Mouse (Mus musculus) right cerebral cortex, adult 2 months (tissue): ENCODE data around the gene Tubgcp6.

ENCODE experiments used
- DNase-seq, 2 experiments: peaks; one replicate each; pipeline ENCODE4 v3.0.0; 2021 to 2022; ENCODE audit warnings: low spot score in 2 of 2

The Tubgcp6 gene

DNA sequence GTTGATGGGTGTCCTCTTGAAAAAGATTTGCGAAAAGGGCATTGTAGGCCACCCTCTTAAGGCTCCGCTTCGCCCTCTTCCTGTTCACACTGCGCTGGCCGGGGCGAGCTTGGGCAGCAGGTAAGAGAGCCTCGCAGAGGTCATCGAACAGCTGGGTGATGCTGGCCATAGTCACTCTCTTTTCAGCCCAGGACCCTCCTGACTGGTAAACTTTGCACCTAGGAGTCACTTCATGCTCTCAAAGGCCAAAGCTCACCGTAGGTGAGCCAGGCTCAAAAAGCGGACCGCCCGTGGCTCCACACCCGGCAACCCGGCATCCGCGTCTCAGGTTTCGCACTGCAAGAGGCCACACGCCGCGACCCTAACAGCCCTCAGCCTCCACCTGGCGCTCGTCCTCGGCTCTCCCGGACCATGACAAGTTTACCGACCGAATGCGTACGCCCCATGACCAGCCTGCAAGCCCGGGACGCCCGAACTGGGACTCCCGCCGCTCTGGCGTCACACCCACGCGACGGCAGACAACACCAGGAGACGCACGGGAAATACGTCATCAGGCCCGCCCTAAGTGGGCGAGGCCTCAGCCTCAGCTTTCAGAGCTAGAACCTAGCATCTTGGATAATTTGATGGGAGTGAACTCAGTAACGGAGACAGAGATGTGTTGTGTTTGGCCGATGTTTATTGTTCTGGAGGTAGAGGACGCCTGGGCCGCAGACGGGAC, at the start of gene Tubgcp6:
Gene Tubgcp6 (minus strand): TSS at position 464 of the 718 bp plus-strand sequence.
- DNase-seq = peak; percentile 97 to 98

DNA sequence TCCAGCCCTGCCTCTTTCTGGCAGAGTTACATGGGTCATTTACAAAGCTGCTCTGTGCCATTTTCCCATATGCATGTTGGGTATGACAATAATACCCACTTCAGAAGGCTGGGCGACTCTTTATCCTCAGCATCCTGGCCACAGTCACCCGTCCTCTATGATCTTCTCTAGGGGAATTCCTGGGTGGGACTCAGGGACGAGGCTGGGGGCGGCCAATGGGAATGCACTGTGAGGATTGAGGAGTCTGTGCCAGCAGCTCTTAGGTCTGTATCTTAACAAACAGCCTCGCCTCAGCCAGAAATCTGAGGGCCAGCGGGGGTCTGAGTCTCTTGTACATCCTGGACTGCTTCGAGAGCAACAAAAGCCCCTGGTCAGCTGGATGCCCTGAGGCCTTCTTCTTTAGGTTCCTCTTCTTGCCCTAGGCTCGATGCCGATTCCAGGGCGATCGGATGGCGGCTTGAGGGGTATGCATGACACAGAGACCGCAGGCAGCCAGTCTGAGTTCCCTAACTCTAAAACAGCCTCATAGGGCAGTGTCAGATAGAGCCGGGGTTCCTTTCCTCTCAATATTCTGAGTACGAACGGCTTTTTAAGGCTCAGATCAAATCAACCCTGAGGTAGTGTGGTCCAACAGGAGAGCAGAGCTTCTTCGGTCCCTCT, 49.5 kb upstream of the Tubgcp6 start:
- no peak for DNase-seq

DNA sequence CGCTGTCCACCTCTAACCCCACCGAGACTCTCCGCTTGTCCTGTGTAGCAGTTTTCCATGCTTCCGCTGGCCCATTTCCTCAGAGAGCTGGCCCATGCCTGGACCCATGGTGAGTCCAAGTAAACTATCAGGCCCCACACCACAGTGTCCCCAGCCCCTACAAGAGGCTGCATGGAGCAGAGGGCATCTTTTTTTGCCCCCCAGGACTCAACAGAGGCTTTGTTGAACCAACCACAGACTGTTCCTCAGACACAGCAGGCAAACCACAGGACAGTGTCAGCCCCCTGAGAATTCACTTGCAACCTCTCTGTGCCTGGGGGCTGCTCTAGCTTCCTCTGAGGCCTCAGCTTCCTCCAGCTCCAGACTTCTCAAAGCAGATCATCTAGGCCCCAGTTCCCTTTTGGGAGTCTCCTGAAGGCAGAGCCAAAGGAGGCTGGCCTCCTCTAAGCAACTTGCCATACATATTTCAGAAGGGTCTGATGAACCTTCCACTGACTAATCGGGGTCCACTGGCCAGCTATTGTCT, 48.7 kb upstream of the Tubgcp6 start:
- DNase-seq = no peak

DNA sequence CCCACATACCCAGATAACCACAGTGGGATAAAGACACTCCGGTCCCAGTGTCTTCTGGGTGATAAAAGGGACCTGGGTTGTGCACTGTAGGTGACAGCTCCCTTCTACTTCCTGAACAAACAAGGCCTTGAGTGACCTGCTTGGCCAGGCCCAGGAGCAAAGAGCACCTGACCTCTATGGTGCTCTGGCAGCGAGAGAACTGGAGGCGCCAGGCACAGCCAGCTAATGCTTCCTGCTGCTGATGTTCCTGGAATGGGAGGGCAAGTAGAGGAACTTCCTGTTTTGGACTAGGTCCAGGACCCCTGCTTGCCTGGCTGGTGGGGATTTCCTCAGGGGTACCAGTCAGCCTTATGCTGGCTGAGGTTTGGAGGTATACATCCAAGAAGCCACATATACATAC, 47.2 kb upstream of the Tubgcp6 start:
- DNase-seq = no peak

DNA sequence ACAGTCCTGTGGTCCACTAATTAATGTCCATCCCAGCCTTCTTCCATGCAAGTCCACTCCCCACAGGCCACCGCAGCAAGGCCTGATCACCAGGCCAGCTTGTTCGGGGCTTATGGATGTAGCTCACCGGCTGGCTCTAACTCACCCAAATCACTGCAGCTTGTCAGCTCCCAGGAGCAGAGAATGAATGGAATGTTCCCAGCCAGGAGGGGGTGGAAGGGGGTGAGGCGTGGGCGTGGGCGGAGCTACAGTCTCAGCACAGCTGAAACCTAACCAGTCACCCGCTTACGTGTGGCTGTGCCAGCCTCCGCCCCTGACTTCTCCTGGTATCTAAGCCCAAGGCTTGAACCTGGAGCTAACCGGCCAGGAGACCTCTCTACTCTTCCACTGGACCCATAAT, 46.5 kb upstream of the Tubgcp6 start:
- DNase-seq = peak; percentile 88 to 89

DNA sequence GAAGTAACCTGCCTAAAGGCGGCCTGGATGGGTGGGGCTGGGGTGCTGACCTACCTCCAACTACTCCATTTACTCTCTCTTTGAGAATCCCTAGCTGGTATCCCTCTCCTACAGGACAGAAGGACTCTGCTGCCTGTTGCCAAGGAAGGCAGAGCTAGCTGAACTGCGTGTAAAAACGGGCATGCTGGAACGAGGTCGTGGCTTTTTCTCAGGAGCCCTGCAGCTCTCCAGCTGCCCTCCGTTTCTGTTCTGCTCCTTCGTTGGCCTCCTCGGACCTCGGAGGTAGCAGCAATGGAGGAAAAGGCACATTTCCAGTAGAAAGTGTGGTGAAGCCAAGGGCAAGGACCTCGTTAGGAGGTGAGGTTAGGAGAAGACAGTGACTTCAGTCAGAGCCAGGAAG, 46.0 kb upstream of the Tubgcp6 start:
- no peak for DNase-seq

DNA sequence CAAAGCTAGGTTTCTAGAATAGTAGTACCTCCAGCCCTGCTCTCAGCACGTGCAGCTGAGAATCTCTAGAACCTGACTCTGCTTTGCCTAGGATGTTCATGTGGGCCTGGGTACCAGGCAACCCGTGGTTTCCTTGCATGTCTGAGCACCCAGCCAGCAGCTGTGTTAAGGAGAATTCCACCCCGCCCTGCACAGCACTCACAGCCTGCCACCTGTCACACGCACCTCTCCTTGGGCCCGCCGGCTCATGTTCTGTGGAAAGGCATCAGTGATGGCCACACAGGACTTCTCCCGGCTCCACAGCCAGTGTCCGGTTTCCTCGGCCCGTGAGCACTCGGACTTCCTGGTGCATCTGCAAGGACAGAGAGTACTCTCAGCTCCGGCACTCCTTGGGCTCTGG, 42.6 kb upstream of the Tubgcp6 start:
- DNase-seq = no peak

DNA sequence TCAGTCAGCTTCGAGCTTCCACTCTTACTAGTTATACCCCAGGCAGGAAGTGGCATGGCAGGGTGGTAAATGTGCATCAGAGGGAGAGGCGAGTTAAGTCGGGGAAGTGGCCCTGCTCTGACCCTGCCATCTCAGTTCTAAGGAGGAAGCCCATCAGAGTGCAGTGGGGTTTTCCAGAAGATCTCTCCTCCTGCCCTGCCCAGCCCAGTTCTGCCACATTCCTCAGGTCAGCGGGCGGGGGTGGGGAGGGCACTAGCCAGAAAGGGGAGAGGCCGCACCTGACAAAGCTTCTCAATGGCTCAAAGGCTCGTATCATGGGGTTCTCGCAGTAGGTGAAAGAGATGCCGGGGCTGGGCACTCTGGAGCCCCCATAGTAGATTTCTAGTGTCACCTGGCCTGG, 38.5 kb upstream of the Tubgcp6 start:
- no peak for DNase-seq

DNA sequence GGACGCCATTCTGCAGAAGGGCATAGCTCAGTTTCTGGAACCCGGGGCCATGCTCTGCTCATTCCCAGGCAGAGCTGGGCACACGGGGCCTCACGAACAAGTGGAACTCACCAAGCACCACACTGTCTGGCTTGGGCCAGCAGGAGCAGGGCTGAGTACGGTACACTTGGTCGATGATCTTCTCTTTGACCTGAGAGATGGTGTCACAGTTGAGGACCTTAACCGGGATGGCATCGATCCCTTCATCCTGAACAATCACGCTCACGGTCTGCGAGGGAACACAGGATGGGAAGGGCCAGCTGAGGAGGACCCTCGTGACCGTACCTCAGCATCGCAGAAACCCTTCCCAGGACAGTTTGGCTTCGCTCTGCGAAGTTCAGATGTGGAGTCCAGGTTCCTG, 35.6 kb upstream of the Tubgcp6 start:
- DNase-seq = no peak

DNA sequence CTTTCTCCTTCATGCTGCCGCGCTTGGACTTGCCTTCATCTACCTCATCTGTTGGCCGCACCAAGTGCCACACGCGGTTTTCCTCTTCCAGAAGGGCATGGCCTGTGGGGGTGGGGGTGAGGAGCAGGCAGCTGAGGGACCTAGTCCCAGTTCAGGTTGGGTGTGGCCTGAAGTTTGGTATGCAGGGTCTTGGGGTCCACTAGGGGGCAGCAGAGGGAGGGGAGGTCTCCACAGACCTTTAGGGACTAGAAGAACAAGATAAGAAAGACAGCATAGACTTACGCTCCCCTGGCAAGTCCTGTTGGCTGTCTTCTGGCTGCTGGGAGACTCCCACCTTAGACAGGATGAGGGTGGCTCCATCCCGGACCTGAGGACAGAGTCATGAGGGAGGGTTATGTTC, 35.0 kb upstream of the Tubgcp6 start:
- peak in 1 of 2 experiments; percentile 37 for DNase-seq

DNA sequence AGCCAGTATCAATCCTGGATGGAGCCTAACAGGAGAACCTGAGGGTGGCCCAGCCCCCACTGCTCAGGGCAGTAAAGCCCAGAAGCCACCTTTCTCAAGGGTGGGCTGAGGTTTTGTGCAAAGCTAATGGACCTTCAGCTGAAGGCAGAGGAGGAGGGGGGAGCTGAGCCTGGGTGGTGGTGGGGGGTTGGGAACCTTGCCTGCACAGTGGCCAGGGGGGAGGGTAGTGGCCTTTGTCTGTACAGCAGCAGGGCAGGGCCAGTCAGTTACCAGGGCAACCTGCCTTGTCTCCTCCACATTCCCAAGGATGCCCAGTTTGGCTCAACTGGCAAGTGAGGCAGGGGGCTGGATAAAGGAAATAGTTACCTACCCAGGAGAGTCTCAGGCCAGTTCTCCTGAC, 29.4 kb upstream of the Tubgcp6 start:
- no peak for DNase-seq

DNA sequence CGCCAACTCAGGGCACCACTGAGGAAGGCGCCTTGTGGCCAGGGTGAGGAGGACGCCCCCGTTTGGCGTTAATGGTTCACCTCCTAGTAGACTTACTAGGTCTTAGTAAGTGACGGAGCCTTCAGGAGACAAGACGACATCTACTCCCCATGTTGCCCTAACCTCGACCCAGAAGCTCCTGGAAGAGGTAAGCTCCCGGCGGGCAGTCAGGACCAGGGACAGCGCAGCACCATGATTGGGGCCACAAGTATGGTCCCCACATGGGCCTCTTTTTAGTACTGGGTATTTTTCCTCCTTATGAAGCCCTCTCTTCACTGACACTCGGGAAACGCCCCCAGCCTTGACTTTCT, 27.1 kb upstream of the Tubgcp6 start:
- no peak for DNase-seq

DNA sequence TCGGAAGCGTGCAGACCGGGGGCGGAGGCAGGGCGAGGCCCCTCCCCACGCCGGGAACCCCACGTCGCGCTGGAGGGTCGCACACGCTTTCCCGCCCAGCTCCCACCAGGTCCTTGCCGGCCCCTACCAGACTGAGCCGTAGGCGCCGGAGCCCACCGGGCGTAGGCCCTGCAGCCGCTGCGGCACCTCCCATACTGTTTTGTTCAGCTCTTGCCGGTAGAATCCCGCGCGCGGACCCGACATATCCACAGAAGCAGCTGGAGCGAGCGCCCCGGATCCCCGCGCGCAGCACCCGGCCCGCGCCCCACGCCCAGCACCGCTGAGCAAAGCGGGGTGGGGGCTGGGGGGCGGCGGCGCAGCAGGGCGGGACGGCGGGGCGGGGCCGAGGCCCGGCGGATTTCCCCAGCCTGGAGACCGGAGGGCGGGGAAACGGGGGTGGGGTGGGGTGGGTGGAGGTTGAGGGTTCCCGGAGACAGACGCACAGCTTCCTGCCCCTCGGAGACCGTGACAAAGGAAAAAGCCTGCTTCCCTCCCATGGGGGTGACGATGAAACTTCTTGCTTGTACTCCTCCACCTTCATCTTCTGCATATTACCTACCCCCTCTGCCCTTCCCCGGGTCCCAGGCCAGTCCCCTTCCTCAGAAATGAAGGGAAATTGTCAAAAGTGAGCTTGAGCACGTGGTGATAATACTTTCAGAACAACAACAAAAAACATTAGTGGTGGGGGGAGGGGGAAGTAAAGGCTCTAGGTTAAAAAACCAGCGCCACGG, 26.5 kb upstream of the Tubgcp6 start, which contains the start of gene Mapk11:
Gene Mapk11 (minus strand): TSS at position 358 of the 770 bp plus-strand sequence.
- peak in 1 of 2 experiments; percentile 62 for DNase-seq

DNA sequence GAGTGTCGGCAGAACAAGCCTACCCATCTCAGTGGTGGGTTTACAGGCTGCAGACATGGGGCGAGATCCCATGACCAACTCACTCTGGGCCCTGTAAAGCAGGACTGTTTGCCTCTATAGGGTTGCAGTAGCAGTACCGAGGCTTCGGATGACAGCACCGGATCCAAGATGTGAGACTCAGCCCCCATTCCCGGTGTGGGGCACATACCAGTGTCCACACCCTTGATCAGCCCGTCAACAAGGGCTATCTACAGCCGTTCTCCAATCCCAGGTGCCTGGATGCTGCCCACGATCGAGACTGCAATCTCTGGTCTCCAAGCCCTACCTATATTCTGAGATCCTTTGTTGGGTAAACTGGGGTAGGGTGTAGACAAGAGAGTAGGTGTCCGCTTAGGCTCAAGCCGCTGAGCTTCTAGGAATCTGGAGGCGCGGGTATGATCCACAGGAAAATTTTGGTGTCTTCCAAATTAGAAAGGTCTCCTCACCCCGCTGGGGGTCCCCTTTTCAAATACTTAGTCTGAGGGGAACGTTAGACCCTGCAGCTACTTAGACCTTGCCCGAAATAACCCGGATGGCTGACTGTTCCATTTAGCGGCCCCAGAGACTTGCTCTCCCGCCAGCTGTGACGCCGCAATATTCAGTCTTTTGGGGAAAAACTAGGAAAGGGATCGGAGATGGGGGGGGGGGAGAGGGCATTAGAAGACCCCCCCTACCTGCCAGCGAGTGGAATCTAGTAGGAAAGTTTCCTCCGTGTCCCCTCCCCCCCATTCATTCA, 25.8 kb upstream of the Tubgcp6 start:
- peak in 1 of 2 experiments; percentile 45 for DNase-seq

DNA sequence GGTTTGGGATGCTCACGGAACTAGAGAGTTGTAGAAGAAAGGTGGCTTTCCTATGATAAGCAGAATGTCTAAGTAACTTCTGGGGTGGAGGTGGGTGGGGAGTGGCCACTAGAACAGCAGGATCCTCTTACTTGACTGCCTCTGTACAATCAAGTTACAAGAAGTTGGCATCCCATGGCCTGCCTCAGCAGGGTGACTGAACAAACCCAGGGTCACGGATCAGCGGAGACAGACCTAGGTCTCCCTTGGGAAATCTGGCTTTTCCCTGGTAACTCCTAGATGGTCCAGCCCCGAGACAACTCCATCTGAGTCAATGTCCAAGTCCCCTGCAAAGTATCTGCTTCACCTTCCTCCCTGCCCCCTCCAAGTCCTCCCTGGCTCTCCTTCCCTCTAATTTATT, 25.0 kb upstream of the Tubgcp6 start:
- no peak for DNase-seq

DNA sequence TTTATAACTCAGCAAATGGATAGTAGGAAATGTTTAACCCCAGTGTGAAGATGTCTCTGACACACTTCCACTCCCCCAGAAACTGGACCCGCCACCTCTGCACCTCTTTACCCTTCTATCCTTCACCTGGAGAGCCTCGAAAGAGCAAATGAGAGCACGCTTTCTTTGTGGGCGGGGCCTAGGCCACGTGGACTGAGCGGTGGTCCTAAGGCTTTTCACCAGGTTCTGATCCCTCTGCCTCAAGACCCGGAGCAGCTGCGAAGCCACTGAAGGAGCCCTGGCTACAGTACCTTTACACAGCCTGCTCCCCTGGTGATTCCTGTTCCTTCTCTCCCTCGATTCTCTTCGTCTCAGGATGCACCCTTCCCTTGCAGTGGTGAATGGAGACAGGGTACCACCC, 24.5 kb upstream of the Tubgcp6 start:
- peak in 1 of 2 experiments; percentile 21 for DNase-seq

DNA sequence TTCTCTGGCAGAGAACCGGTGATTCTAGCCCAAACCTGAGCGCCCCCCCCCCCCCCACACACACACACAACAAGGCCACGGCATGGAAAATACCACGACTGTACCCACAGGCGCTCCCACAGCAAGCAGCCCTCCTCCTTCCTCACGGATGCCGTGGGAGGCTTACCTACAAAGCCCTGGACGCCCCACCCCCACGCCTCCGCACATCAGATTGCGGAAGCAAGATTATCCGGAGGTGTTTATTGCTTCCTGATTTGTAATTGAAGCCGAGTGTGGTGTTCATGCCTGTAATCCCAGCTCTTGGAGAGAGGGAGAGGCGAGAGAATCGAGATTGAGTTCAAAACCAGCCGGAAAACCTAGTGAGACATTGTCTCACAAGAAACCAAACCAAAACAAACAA, 24.1 kb upstream of the Tubgcp6 start:
- peak; percentile 78 to 81 for DNase-seq

DNA sequence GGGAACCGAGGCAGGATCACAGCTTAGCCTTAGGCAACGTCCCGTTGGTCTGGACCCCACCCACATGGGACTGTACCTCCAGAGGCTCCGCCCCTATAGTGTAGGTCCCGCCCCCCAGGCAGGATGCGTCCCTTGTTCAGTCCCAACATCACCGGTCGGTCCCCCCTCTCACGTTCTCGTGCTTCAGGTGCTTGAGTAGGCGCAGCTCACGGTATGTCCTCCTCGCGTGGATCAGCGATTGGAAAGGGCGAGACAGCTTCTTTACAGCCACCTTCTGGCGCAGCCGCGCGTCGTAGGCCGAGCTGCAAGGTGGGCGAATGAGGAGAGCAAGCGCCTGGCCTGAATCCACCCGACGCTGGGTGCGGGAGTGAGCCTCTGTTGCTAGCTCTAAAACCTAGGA, 23.6 kb upstream of the Tubgcp6 start:
- peak; percentile 79 to 80 for DNase-seq

DNA sequence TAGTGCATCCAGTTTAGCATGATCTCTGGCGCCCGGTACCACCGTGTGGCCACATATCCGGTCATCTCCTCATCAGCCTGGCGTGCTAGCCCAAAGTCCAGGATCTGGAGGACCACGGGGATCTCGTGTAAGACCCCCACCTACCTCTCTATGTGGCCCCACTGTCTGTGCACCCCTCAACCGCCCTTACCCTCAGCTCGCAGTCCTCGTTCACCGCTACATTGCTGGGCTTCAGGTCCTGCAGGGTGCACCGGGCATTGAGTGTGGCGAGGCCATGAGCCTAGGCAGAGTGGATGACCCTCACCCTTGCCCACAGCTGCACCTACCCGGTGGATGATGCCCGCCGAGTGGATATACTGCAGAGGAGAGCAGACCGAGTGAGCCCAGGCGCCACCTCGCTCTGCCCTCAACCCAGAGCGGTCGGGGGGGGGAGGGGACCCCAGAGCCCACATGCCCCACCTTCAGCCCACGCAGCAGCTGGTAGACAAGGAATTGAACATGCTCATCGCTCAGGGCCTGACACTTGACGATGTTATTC, 23.0 kb upstream of the Tubgcp6 start:
- no peak for DNase-seq

DNA sequence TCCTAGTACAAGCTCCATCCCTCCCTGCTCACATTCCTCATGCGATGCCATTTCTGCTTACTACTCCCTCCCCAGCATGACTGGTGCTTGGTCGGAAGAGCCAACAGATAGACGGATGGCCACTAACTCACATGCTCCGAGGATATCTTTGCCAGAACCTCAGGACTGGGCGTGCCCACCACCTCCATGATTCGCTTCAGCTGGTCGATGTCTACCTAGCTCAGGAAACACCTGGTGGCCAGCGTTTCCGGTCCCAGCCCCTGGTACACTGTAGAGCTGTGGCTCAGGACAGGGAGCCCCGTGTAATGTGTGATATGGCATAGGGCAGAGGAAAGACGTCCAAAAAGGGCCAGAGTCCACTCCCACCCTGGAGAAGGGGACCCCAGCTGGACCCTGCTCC, 22.1 kb upstream of the Tubgcp6 start:
- no peak for DNase-seq

DNA sequence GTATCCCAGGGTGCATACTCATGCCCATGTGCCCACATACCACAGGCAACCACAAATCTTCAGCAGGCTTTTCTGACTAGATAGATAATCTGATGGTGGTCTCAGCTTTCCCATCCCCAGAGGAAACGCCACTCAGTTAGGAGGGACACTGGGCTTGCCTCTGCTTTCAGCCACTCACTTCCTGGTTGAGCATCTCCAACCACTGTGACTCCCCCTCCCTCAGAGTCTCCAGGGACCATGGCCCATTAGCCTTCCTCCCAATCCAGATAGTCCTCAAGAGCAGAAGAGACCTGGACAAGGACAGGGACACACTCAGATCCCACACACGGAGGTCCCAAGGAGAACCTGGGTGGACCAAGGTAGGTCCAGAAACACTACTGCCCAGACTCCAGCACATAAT, 20.2 kb upstream of the Tubgcp6 start:
- no peak for DNase-seq
